Mouse (Mus musculus): ENCODE measurements around the gene Olfr1039. TPM values are rescaled to one million over a fixed set of nuclear protein-coding genes. Genes with fewer than 3 reads are reported as not detected.

Olfr1039 gene
- polyA plus RNA-seq (2012; ENCODE audit: low replicate concordance) = not detected in 2 replicates

GRCm38 (mm10) chr2:86135828-86136227 lies at the start of gene Olfr1039:
TSS of gene Olfr1039 (minus strand) at chr2:86135928.

GRCm38 (mm10) chr2:86177720-86178119 lies 42.0 kb upstream of the Olfr1039 start, which contains the start of gene Olfr1044:
TSS of gene Olfr1044 (minus strand) at chr2:86177820.

GRCm38 (mm10) chr2:86167422-86167821 lies 31.7 kb upstream of the Olfr1039 start, which contains the start of gene Olfr1043:
TSS of gene Olfr1043 (minus strand) at chr2:86167522.

GRCm38 (mm10) chr2:86161738-86162137 lies 26.0 kb upstream of the Olfr1039 start, which contains the start of gene Olfr1042:
TSS of gene Olfr1042 (minus strand) at chr2:86161838.

GRCm38 (mm10) chr2:86146632-86147031 lies 10.9 kb upstream of the Olfr1039 start, which contains the start of gene Olfr1040:
TSS of gene Olfr1040 (minus strand) at chr2:86146732.

GRCm38 (mm10) chr2:86087285-86087684 lies 48.4 kb downstream of the Olfr1039 start, which contains the start of gene Olfr1037:
TSS of gene Olfr1037 (minus strand) at chr2:86087385.

Other genes with a start within 250 kb of the Olfr1039 start
- not detected in 2 replicates for gene Olfr1024, start 230.9 kb downstream of the Olfr1039 start, polyA plus RNA-seq (2012; ENCODE audit: low replicate concordance)
- gene Olfr1025-ps1, start 220.7 kb downstream of the Olfr1039 start, polyA plus RNA-seq (2012; ENCODE audit: low replicate concordance) = not detected in 2 replicates
- gene Olfr1026, start 214.4 kb downstream of the Olfr1039 start, polyA plus RNA-seq (2012; ENCODE audit: low replicate concordance) = not detected in 2 replicates
- not detected in 2 replicates for gene Olfr1028, start 185.5 kb downstream of the Olfr1039 start, polyA plus RNA-seq (2012; ENCODE audit: low replicate concordance)
- gene Olfr1029, start 162.0 kb downstream of the Olfr1039 start, polyA plus RNA-seq (2012; ENCODE audit: low replicate concordance) = not detected in 2 replicates
- not detected in 2 replicates for gene Olfr1030, start 156.7 kb downstream of the Olfr1039 start, polyA plus RNA-seq (2012; ENCODE audit: low replicate concordance)
- gene Olfr1031, start 145.6 kb downstream of the Olfr1039 start, polyA plus RNA-seq (2012; ENCODE audit: low replicate concordance) = not detected in 2 replicates
- gene Olfr1032, start 130.4 kb downstream of the Olfr1039 start, polyA plus RNA-seq (2012; ENCODE audit: low replicate concordance) = not detected in 2 replicates
- gene Olfr1033, start 115.3 kb downstream of the Olfr1039 start, polyA plus RNA-seq (2012; ENCODE audit: low replicate concordance) = not detected in 2 replicates
- gene Olfr1034, start 90.1 kb downstream of the Olfr1039 start, polyA plus RNA-seq (2012; ENCODE audit: low replicate concordance) = not detected in 2 replicates
- not detected in 2 replicates for gene Olfr1036, start 61.9 kb downstream of the Olfr1039 start, polyA plus RNA-seq (2012; ENCODE audit: low replicate concordance)
- gene Olfr1037, start 48.5 kb downstream of the Olfr1039 start, polyA plus RNA-seq (2012; ENCODE audit: low replicate concordance) = not detected in 2 replicates
- gene Olfr1040, start 10.8 kb upstream of the Olfr1039 start, polyA plus RNA-seq (2012; ENCODE audit: low replicate concordance) = not detected in 2 replicates
- not detected in 2 replicates for gene Olfr1042, start 25.9 kb upstream of the Olfr1039 start, polyA plus RNA-seq (2012; ENCODE audit: low replicate concordance)
- not detected in 2 replicates for gene Olfr1043, start 31.6 kb upstream of the Olfr1039 start, polyA plus RNA-seq (2012; ENCODE audit: low replicate concordance)
- 0.09 TPM in 1 of 2 replicates, not detected in the other for gene Olfr1044, start 41.9 kb upstream of the Olfr1039 start, polyA plus RNA-seq (2012; ENCODE audit: low replicate concordance)
- not detected in 2 replicates for gene Olfr52, start 49.8 kb upstream of the Olfr1039 start, polyA plus RNA-seq (2012; ENCODE audit: low replicate concordance)
- gene Olfr1045, start 67.1 kb upstream of the Olfr1039 start, polyA plus RNA-seq (2012; ENCODE audit: low replicate concordance) = not detected in 2 replicates
- gene Olfr1046, start 83.4 kb upstream of the Olfr1039 start, polyA plus RNA-seq (2012; ENCODE audit: low replicate concordance) = not detected in 2 replicates
- gene Olfr1047, start 95.5 kb upstream of the Olfr1039 start, polyA plus RNA-seq (2012; ENCODE audit: low replicate concordance) = not detected in 2 replicates
- not detected in 2 replicates for gene Olfr1048, start 104.4 kb upstream of the Olfr1039 start, polyA plus RNA-seq (2012; ENCODE audit: low replicate concordance)
- gene Olfr1049, start 122.4 kb upstream of the Olfr1039 start, polyA plus RNA-seq (2012; ENCODE audit: low replicate concordance) = not detected in 2 replicates
- gene Olfr1051, start 143.2 kb upstream of the Olfr1039 start, polyA plus RNA-seq (2012; ENCODE audit: low replicate concordance) = not detected in 2 replicates
- gene Olfr1052, start 156.5 kb upstream of the Olfr1039 start, polyA plus RNA-seq (2012; ENCODE audit: low replicate concordance) = not detected in 2 replicates
- not detected in 2 replicates for gene Olfr1053, start 179.4 kb upstream of the Olfr1039 start, polyA plus RNA-seq (2012; ENCODE audit: low replicate concordance)
- not detected in 2 replicates for gene Olfr1054, start 199.5 kb upstream of the Olfr1039 start, polyA plus RNA-seq (2012; ENCODE audit: low replicate concordance)
- gene Olfr1055, start 214.4 kb upstream of the Olfr1039 start, polyA plus RNA-seq (2012; ENCODE audit: low replicate concordance) = not detected in 2 replicates
- not detected in 2 replicates for gene Olfr1056, start 226.5 kb upstream of the Olfr1039 start, polyA plus RNA-seq (2012; ENCODE audit: low replicate concordance)
- gene Olfr1057, start 242.5 kb upstream of the Olfr1039 start, polyA plus RNA-seq (2012; ENCODE audit: low replicate concordance) = not detected in 2 replicates